Mouse (Mus musculus) limb, embryonic 11.5 days (tissue): ENCODE measurements around the gene Uvrag. TPM values are rescaled to one million over a fixed set of nuclear protein-coding genes. Genes with fewer than 3 reads are reported as not detected.

ENCODE experiments used
- ATAC-seq: fragments of 200-750 bp; cut with Nextera tagmentation; 2 replicates; pipeline ENCODE4 v1.8.0; 2017; ENCODE audit warnings: low read depth; ENCODE audit not compliant: insufficient number of reproducible peaks, low FRiP score, low TSS enrichment
- DNase-seq: peaks from one replicate; pipeline ENCODE4 v3.0.0-alpha.2; 2015; ENCODE audit warnings: low spot score
- H3K27ac ChIP-seq: fragments of 300-500 bp; sonication (generic); replicated peaks from 2 replicates; pipeline ENCODE4 v1.5.1; 2014; ENCODE audit warnings: low read depth, mild to moderate bottlenecking, low read length
- H3K27me3 ChIP-seq: fragments of 300-500 bp; sonication (generic); 2 replicates; pipeline ENCODE4 v1.6.1; 2014; ENCODE audit warnings: mild to moderate bottlenecking, low read length, mixed read lengths; ENCODE audit not compliant: control insufficient read depth, insufficient read depth
- H3K36me3 ChIP-seq: fragments of 300-500 bp; sonication (generic); 2 replicates; pipeline ENCODE4 v1.6.1; 2014; ENCODE audit warnings: mild to moderate bottlenecking, low read length, moderate library complexity, mixed read lengths; ENCODE audit not compliant: control insufficient read depth, insufficient read depth
- H3K4me1 ChIP-seq: fragments of 300-500 bp; sonication (generic); 2 replicates; pipeline ENCODE4 v1.6.1; 2014; ENCODE audit warnings: low read length, mixed read lengths; ENCODE audit not compliant: control insufficient read depth, insufficient read depth
- H3K4me2 ChIP-seq: fragments of 300-500 bp; sonication (generic); 2 replicates; pipeline ENCODE4 v1.6.1; 2014; ENCODE audit warnings: low read depth, mild to moderate bottlenecking, moderate library complexity; ENCODE audit not compliant: severe bottlenecking
- H3K4me3 ChIP-seq: fragments of 300-500 bp; sonication (generic); 2 replicates; pipeline ENCODE4 v1.5.1; 2014; ENCODE audit warnings: low read depth, low read length
- H3K9ac ChIP-seq: fragments of 300-500 bp; sonication (generic); 2 replicates; pipeline ENCODE4 v1.6.1; 2014; ENCODE audit warnings: mild to moderate bottlenecking, low read length
- H3K9me3 ChIP-seq: fragments of 300-500 bp; sonication (generic); 2 replicates; pipeline ENCODE4 v1.6.1; 2016; ENCODE audit warnings: low read length; ENCODE audit not compliant: control insufficient read depth
- WGBS: fragments of 180-500 bp; shearing (Covaris S2); extraction: QIAGEN DNeasy Blood & Tissue Kit; methylation state at CpG from one replicate; pipeline ENCODE4 v1.1.7; 2014; 5-methylcytosine and 5-hydroxymethylcytosine counted together
- polyA plus RNA-seq: library from polyadenylated mRNA; unstranded; fragments of >200 nt; fragmentation: Nextera tagmentation; extraction: Ambion mirVana; gene quantifications from 2 replicates; pipeline ENCODE4 v1.2.1, GENCODE M21; 2014

Gene Uvrag
- polyA plus RNA-seq, 1 experiment from 2014 or later = 11.8 TPM

GRCm38 (mm10) chr7:99020353-99020752 is 120.6 kb downstream of the Uvrag start:
- H3K4me1 ChIP-seq = peaks cover 3% of the 10 kb centered on the region
- ATAC-seq (no peak), DNase-seq (no peak)
- no peaks in the 10 kb centered on the region for H3K27me3 ChIP-seq
- H3K9me3 ChIP-seq = no peaks in the 10 kb centered on the region
- no peak overlapping the region for H3K4me2 ChIP-seq
- H3K36me3 ChIP-seq = no peaks in the 10 kb centered on the region
- H3K27ac ChIP-seq = no peak overlapping the region
- WGBS = 37% methylated on average over 4 of the region's 4 CpGs
- H3K4me3 ChIP-seq = no peak overlapping the region
- H3K9ac ChIP-seq = no peak overlapping the region

- Histone ChIP-seq H3K4me1 (peaks cover 7% of the 10 kb centered on the region), H3K36me3 (no peaks in the 10 kb centered on the region), H3K9me3 (no peaks in the 10 kb centered on the region), H3K27me3 (no peaks in the 10 kb centered on the region), H3K27ac (no peak overlapping the region), H3K4me2 (no peak overlapping the region), H3K9ac (no peak overlapping the region), H3K4me3 (no peak overlapping the region)
- DNase-seq = no peak
- WGBS = 86% methylated on average over 2 of the region's 2 CpGs
- no peak for ATAC-seq
Measured at GRCm38 (mm10) chr7:99017224-99017844, 123.6 kb downstream of the Uvrag start.

DNA sequence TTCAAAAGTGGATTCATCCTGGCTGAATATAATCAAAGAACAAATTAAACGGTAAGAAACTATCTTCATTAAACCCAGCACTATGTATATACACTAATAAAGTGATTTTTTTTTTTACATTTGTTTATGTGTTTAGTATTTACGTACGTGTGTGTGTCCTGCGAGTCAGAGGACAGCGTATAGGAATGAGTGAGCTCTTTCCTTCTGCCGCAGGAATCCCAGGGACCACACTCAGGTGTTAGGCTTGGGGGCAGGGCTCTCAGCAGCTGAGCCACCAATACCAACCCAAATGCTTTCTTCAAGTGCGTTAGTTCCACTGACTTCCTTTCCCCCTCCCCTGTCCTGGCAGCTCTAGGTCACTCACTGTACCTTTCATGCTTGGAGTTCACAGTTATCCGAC is 125.0 kb downstream of the Uvrag start:
- H3K4me1 ChIP-seq = peaks cover 7% of the 10 kb centered on the region
- WGBS = 55% methylated on average over 8 of the region's 8 CpGs
- ATAC-seq (no peak), DNase-seq (peak; percentile 32)
- H3K9me3 ChIP-seq = no peaks in the 10 kb centered on the region
- H3K27me3 ChIP-seq = no peaks in the 10 kb centered on the region
- H3K36me3 ChIP-seq = no peaks in the 10 kb centered on the region
- H3K27ac ChIP-seq = no peak overlapping the region
- no peak overlapping the region for H3K4me3 ChIP-seq
- no peak overlapping the region for H3K4me2 ChIP-seq
- no peak overlapping the region for H3K9ac ChIP-seq

DNA sequence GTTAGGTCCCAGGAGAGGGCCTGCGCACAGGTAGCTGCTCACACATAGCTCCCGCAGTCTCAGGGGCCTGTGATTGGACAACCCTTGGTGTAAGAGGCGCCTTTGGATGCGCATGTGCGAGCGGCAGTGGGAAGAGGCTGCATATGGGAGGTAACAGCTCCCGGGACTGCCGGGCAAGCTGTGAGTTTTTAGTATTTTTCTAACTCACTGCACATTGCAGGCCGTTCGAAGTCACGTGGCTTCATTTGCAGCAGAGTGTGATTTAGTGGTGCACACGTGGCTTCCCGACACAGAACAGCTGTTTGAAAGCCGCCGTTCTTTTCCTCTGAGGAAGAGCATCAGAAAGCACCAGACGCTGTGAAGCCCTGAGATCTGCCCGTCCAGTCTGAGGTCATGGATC is 125.5 kb downstream of the Uvrag start:
- Histone ChIP-seq H3K9me3 (no peaks in the 10 kb centered on the region), H3K27ac (no peak overlapping the region), H3K27me3 (no peaks in the 10 kb centered on the region), H3K4me2 (0 out of 2 replicates have a peak overlapping the region, but pooled peaks have one; percentile 15), H3K4me3 (no peak overlapping the region), H3K4me1 (peaks cover 7% of the 10 kb centered on the region), H3K36me3 (no peaks in the 10 kb centered on the region), H3K9ac (no peak overlapping the region)
- WGBS = 47% methylated on average over 17 of the region's 17 CpGs
- peak; percentile 70 for ATAC-seq
- DNase-seq = peak; percentile 65

- peaks cover 7% of the 10 kb centered on the region for H3K4me1 ChIP-seq
- no peak overlapping the region for H3K27ac ChIP-seq
- no peak for DNase-seq
- no peak overlapping the region for H3K4me2 ChIP-seq
- H3K4me3 ChIP-seq = no peak overlapping the region
- no peaks in the 10 kb centered on the region for H3K36me3 ChIP-seq
- WGBS = 67% methylated on average over 4 of the region's 4 CpGs
- H3K27me3 ChIP-seq = no peaks in the 10 kb centered on the region
- H3K9me3 ChIP-seq = no peaks in the 10 kb centered on the region
- H3K9ac ChIP-seq = no peak overlapping the region
- ATAC-seq = no peak
Measured at GRCm38 (mm10) chr7:99014620-99015019, 126.3 kb downstream of the Uvrag start.

GRCm38 (mm10) chr7:99007506-99008354 is 133.2 kb downstream of the Uvrag start:
- Histone ChIP-seq H3K4me3 (no peak overlapping the region), H3K9me3 (no peaks in the 10 kb centered on the region), H3K27me3 (no peaks in the 10 kb centered on the region), H3K9ac (no peak overlapping the region), H3K36me3 (no peaks in the 10 kb centered on the region), H3K4me2 (no peak overlapping the region), H3K4me1 (no peaks in the 10 kb centered on the region), H3K27ac (no peak overlapping the region)
- ATAC-seq (no peak), DNase-seq (no peak)
- WGBS = 77% methylated on average over 16 of the region's 16 CpGs

GRCm38 (mm10) chr7:99003231-99003630 is 137.7 kb downstream of the Uvrag start:
- no peak for DNase-seq
- H3K4me3 ChIP-seq = no peak overlapping the region
- no peak overlapping the region for H3K4me2 ChIP-seq
- H3K9ac ChIP-seq = no peak overlapping the region
- ATAC-seq = no peak
- WGBS = 84% methylated on average over 6 of the region's 6 CpGs
- H3K27me3 ChIP-seq = no peaks in the 10 kb centered on the region
- H3K4me1 ChIP-seq = no peaks in the 10 kb centered on the region
- no peaks in the 10 kb centered on the region for H3K36me3 ChIP-seq
- H3K9me3 ChIP-seq = no peaks in the 10 kb centered on the region
- no peak overlapping the region for H3K27ac ChIP-seq

DNA sequence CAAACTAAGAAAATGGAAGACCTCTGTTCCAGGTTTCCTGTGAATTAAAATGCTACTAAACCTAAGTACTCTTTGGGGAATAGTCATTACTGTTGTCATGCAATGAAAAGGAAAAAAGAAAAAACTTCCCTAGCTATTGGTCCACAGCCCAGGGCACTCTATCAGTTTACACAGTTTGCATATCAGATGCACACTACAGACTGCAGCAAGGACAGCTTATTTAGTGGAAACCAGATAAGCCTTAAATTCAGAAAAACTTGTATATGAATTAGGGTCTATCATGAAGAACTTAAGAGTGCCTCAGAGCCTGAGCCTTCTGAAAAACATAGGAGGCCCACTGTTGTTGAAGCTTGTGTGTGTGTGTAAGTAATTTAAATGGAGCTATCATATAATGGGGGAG is 142.2 kb downstream of the Uvrag start:
- Histone ChIP-seq H3K4me2 (no peak overlapping the region), H3K9ac (no peak overlapping the region), H3K36me3 (no peaks in the 10 kb centered on the region), H3K4me1 (no peaks in the 10 kb centered on the region; the same call in 1 of the 2 replicates), H3K9me3 (no peaks in the 10 kb centered on the region), H3K4me3 (no peak overlapping the region), H3K27ac (no peak overlapping the region), H3K27me3 (no peaks in the 10 kb centered on the region)
- DNase-seq (no peak), ATAC-seq (no peak)
